Mouse (Mus musculus): ENCODE results near the gene Nek7. TPM values are rescaled to one million over a fixed set of nuclear protein-coding genes. Genes with fewer than 3 reads are reported as not detected.

The Nek7 gene
- polyA plus RNA-seq (2015; fragmentation: Nextera tagmentation; extraction: Ambion mirVana), result 22.5 and 27.3 TPM in 2 replicates

DNA sequence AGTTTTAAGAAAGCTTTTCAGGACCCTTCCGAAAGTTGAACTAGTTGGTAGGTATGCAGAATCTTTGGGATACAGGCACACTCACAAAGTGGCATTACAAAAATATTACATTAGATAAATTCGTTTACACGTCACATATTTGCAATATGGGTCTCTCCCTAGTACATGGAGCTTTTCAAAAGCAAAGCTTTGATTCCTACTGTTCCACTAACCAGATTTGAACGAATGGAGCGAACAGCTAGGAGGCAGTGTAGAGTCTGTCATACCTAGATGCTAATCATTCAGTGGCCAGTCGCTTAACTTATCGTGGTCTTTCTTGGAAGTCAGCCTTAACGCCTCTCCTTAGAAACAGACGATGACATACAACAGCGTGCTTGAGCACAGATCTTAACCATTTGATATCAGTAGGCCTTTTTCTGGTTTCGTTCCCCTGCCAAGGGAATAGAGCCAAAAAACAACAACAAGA, at the start of gene Nek7:
Gene Nek7 (minus strand): TSS at position 146 of the 466 bp plus-strand sequence.

Other genes with a start within 250 kb of the Nek7 start
- 1.3 and 1.9 TPM in 2 replicates for gene Lhx9, start 228.4 kb upstream of the Nek7 start, polyA plus RNA-seq (2015; fragmentation: Nextera tagmentation; extraction: Ambion mirVana)
- gene 2310009B15Rik, start 236.7 kb upstream of the Nek7 start, polyA plus RNA-seq (2015; fragmentation: Nextera tagmentation; extraction: Ambion mirVana), result 31.3 and 34.5 TPM in 2 replicates